Mouse (Mus musculus) frontal cortex, postnatal 14 days (tissue): ENCODE measurements around the gene Slc12a6.

ENCODE experiments used
- DNase-seq, 2 experiments: peaks; one replicate each; pipeline ENCODE4 v3.0.0; 2022; ENCODE audit warnings: low spot score in 2 of 2

Slc12a6 gene

DNA sequence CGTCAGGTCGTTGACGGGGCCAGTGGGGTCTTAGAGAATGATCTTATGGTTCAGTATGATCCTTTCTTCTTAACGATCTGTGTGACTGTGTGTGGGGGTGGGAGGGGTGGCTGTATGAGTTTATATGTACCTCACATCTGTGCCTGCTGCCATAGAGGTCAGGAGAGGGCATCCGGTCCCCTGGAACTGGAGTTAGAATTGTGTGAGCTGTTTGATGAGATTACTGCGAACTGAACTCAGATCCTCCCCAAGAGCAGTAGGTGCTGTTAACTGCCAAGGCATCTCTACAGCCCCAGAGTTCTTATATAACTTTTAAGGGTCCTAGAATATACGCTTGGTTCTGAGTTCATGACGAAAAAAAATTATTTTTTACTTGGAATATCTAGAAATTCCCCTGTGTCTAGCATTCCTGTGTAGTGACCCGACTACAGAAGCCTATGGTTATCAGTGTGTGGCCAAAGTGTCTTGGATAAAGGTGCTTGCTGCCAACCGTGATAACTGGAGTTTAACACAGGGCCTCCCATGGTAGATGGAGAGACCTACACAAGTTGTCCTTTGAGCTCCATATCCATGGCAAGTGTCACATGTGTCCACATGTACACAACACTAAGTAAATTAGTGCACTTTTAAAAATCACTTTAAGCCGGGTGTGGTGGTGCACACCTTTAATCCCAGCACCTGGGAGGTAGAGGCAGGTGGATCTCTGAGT is 62.6 kb downstream of the Slc12a6 start:
- no peak for DNase-seq

- DNase-seq, result no peak
Measured at GRCm38 (mm10) chr2:112332051-112332898, 66.7 kb downstream of the Slc12a6 start.

GRCm38 (mm10) chr2:112337211-112337610 is 71.6 kb downstream of the Slc12a6 start:
- DNase-seq, result no peak

- no peak for DNase-seq
Measured at GRCm38 (mm10) chr2:112339736-112340135, 74.1 kb downstream of the Slc12a6 start.

DNA sequence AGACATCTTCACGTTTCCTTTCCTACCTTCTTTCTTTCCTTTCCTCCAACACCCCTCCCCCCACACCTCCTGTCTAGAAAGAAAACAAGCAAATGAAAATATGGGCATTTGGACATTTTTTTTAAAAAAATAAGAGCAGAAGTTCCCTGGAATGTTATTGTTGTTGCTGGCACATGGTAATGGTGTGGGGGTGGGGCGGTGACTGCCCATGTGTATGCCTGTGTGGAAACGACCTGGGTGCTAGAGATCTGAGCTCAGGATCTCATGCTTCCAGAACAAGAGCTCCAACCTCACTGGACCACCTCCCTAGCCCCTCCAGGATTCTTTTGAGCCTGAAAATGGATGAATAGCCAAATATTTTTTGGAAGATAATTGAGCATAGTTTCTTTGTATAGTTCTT is 75.5 kb downstream of the Slc12a6 start:
- no peak for DNase-seq

- DNase-seq, result no peak
Measured at GRCm38 (mm10) chr2:112348246-112348645, 82.6 kb downstream of the Slc12a6 start.

DNA sequence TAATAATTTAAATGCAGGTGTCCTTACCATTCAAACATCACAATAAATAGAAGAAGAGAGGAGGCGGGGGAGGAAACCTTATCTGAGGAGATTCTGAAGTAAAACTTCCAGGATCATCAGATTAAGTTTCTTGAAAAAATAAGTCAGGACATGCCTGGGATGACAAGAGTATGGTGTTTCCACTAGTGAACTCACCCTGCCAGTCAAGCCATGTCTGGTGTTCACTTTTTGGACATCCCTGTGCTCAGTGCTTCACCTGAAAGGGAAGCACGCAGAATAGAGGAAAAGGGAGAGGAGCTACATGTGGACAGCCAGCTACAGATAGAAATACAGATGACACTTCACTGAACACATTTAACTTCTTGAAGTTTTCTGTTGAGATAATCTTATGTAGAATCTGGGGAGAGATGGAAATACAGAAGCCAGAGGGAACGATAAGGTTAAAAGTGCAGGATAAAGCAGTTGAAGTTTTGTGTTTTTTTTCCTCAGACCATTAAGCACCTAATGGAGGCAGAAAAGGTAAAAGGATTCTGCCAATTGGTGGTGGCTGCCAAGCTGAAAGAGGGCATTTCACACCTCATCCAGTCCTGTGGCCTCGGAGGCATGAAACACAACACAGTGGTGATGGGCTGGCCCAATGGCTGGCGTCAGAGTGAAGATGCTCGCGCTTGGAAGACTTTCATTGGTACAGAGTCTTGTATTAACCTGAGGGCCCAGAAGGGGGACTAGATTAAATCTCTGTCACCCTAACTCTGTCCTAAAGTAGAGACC is 88.2 kb downstream of the Slc12a6 start:
- DNase-seq, result no peak

GRCm38 (mm10) chr2:112359611-112360010 is 94.0 kb downstream of the Slc12a6 start:
- no peak for DNase-seq

GRCm38 (mm10) chr2:112360012-112360780 is 94.6 kb downstream of the Slc12a6 start:
- no peak for DNase-seq

GRCm38 (mm10) chr2:112360781-112361169 is 95.2 kb downstream of the Slc12a6 start:
- no peak for DNase-seq

- peak in 1 of 2 experiments; percentile 11 for DNase-seq
Measured at GRCm38 (mm10) chr2:112367222-112367621, 101.6 kb downstream of the Slc12a6 start.

DNA sequence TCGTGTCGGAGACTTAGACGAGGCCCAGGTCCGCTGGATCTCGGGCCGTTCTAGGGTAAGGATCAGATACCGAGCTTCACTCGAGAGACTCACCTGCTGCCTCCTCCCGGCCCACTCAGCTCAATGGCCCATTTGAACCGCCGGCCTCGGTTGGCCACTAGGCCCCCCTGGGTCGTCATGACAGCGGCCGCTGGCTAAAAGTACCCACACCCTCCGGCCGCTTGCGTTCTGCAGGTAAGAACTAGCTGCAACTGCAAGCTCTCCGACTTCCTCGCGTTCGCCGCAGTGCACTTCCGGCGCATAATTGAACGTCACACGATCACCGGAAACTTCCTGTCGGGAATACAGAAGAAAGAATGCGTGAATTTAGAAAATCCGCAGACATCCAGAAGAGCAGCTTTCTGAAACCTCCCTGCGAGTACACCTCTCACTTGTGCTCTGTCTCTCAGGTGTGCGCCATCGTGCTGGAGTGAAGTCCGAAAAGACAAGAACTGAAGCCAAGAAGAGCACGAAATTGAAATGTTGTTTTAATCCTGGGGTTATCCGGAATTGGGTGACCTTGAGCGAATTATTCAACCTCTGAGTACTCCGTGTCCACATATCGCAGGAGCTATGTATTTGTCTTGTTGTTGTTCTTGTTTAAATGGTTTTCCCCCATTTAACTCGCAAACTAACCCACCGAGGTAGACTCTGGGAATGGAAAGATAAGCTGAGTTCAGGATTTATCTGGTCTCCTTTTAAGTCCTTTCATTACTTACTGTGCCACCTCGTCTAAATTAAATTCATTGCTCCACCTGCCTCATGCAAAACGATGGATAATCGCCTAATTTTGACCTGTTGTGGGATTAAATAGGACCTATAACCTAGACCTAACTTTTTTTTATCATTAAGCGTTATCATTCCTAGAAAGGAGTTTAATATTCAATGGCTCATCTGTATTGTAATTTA is 102.4 kb downstream of the Slc12a6 start, which contains the start of gene Emc4:
TSS of gene Emc4 (minus strand) at position 302 of the 948 bp plus-strand sequence.
- DNase-seq, result peak; percentile 85 to 89

- no peak for DNase-seq
Measured at GRCm38 (mm10) chr2:112369941-112370340, 104.3 kb downstream of the Slc12a6 start.

GRCm38 (mm10) chr2:112373141-112373540 is 107.5 kb downstream of the Slc12a6 start:
- no peak for DNase-seq

GRCm38 (mm10) chr2:112374610-112375009 is 109.0 kb downstream of the Slc12a6 start:
- DNase-seq, result no peak

- peak; percentile 78 to 84 for DNase-seq
Measured at GRCm38 (mm10) chr2:112378973-112379898, 113.6 kb downstream of the Slc12a6 start, which contains the start of gene Katnbl1. Gene Katnbl1, plus strand, starts transcription at chr2:112379211.

DNA sequence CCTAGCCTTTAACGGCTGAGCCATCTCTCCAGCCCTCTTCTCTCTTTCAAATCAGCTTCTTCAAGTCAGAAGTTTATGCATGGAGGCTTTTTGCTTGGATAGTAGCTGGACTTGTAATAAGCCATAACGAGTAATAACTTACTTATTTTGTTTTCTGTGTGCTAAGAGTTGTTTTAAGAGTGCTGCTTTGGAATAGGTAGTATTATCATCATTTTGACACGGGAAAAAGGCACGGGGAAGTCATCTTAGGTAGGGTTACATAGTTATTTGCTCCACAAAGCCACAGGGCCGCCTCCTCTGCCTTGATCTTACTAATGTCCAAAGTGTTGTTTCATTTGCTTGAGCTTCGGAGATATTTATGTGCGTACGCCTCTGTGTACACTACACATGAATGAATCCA is 114.5 kb downstream of the Slc12a6 start:
- no peak for DNase-seq

GRCm38 (mm10) chr2:112381219-112381618 is 115.6 kb downstream of the Slc12a6 start:
- DNase-seq, result no peak

- no peak for DNase-seq
Measured at GRCm38 (mm10) chr2:112390843-112391242, 125.2 kb downstream of the Slc12a6 start.
